Mouse (Mus musculus) urinary bladder, postnatal 4 days (tissue): ENCODE data around the gene Ttc9c.
"Not testable (repeated sequence)": the region's sequence is repeated elsewhere in the genome, so short reads cannot be mapped to it uniquely, and the experiment has no call there.

Source experiments
- DNase-seq, 2 experiments: peaks; one replicate each; pipeline ENCODE4 v3.0.0; 2021 to 2022; ENCODE audit warnings: low spot score in 2 of 2

Gene Ttc9c

GRCm38 (mm10) chr19:8818801-8819595, at the start of gene Ttc9c:
Ttc9c (minus strand) TSS chr19:8819333.
- DNase-seq, result peak; percentile 95 to 96

- DNase-seq, result no peak
Observed at GRCm38 (mm10) chr19:8864265-8864664, 45.1 kb upstream of the Ttc9c start.

DNA sequence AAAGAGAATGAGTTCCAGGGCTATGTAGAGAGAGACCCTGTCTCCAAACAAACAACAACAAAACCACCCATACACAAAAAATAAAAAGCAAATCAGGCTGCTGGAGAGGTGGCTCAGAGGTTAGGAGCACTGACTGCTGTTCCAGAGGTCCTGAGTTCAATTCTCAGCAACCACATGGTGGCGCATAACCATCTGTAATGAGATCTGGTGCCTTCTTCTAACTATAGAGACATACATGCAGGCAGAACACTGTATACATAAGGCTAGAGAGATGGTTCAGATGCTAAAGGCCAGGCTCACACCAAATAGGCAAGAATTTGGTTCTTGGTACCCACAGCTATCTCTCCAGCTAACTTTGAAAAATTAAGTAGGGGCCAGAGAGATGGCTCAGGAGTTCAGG, 39.9 kb upstream of the Ttc9c start:
- no peak for DNase-seq

GRCm38 (mm10) chr19:8857689-8858088, 38.6 kb upstream of the Ttc9c start:
- no peak for DNase-seq

DNA sequence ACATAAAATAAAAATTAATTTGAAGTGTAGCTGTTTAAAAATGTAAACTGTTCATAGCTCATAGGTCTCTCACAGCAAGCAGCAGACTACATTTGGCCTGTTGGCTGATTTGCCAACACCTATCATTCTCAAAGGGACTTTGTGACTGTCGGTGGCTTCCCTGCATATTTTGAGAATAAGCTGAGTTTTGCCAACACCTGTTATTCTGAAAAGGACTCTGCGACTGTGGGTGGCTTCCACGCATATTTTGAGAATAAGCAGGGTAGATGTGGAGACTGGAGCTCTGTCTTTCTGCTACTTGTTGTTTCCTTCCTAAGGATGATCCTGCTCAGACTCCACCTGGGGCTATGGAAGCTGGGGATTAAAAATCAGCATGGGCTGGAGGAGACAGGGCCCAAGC, 34.0 kb upstream of the Ttc9c start:
- DNase-seq, result no peak

DNA sequence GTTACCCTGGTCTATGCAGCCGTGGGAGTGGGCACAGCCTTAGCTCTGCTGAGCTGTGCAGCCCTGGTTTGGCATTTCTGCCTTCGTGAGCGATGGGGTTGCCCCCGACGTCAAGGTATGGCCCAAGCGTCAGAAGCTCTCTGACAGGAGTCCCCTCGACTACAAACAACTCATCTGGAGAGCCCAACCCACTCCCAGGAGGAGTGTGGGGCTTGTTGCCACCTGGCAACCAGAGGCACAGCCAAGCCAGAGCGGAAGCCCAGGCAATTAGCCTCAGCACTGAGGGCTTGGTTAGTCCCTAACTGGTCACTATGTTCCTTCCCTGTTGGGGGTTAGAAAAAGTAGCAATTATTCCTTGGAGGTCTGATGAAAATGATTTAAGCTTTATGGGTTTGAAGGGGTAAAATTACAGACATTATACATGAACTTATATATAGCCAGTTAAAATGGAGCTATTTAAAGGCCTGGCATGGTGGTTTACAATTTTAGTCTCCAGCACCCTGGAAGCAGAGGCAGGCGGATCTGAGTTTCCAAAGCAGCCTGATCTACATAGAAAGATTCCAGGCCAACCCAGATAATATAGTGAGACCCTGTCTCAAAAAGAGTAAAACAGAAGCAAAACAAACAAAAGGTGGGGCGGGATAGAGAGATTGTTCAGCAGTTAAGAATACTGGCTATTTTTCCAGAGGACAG, 33.2 kb upstream of the Ttc9c start:
- DNase-seq, result no peak

DNA sequence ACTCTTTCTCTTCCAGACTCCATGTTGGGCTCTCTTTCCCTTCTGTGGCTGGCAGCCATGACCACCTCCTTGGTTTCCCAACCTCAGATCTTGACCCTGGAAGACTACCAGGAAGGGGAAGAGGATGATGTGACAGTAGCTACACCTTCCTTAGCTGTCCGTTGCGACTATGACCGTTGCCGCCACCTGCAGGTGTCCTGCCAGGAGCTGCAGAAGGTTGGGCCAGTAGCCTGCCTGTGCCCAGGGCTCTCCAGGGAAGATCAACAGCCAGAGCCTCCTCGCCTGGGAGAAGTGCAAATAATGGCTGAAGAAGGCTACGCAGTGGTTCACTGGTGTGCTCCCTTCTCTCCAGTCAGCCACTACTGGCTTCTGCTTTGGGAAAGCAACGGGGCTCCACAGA, 32.5 kb upstream of the Ttc9c start:
- DNase-seq, result no peak

- peak; percentile 57 to 67 for DNase-seq
Observed at GRCm38 (mm10) chr19:8850402-8850901, 31.3 kb upstream of the Ttc9c start, which contains the start of gene Lrrn4cl. Lrrn4cl (plus strand) TSS chr19:8850768.

GRCm38 (mm10) chr19:8848356-8848755, 29.2 kb upstream of the Ttc9c start:
- DNase-seq, result no peak

- peak; percentile 48 to 83 for DNase-seq
Observed at GRCm38 (mm10) chr19:8844371-8845129, 25.4 kb upstream of the Ttc9c start.

- no peak for DNase-seq
Observed at GRCm38 (mm10) chr19:8842961-8843360, 23.8 kb upstream of the Ttc9c start.

- no peak for DNase-seq
Observed at GRCm38 (mm10) chr19:8841012-8841411, 21.9 kb upstream of the Ttc9c start.

DNA sequence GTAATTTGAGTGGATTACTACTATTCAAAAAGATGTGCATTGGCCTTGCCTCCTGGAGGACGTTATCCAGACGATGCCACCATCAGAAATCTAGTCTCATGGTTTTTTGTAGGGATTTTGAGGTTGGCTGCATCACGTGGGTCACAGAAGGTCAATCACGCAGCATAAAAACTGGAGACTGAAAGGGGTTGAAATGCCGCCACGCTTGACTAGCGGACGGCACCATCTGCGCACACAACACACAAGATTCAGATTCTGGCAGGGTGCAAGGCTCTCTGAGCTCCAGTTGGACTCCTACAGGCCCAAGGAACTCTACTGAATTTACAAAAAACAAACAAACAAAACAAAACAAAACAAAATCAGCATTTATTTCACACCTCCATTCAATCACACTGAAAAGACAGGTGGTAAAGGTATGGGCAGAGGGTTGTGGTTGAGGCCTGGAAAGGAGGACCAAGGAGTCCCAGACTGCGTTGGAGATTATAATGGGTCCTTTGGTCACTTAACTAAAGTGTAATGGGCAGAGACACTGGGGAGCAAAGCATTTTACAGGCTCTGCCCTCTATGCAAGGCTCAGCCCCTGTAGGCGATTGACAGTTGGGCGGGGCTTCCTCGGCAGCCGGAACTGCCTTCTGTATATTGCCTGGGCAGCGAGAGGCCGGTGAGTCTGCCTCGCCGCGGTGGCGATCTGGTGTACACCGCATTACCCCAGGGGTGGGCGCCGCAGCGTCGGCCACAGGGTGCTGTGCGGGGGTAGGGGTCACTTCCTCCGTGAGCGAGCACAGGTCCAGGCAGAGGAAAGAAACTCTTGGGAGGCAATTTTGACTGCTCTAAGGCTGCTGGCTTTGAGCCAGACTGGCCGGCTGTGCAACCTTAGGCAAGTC, 21.0 kb upstream of the Ttc9c start:
- DNase-seq, result peak; percentile 62 to 74

DNA sequence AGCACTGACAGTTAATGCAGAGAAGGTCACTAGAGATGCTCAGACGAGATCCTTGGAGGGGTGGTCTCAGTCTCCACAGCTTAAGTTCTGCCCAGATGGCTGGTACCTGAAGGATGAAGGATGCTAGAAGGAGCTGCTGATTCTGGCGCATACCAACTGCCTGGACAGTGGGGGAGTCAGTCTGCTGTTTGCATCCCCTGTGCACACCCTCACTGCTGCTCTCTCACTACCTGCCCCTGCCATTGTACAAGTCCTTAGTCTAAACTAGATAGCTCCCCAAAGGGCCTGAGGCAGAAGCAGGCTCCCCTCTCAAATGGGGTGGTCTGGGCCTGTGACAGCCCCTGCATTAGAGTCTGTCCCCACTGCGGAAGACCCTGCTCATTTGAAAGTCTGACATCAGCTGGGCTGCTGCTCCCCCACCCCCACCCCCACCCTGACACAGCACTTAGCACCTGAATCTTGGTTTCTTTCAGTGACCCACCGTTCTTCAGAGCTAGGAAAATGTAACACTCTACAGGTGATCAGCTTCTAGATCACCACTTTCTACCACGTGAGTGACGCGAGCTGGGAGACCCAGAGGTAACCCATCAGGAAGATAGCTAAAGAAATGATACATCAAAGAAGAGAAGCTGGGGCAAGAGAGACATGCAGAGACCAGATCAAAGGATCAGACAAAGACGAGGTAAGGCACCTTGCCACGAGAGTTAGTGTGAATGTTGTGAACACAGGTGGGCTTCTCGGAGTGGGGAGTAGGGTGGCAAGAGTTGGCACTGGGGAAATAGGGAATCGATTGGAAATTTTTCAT, 20.2 kb upstream of the Ttc9c start, which contains the start of gene Gng3:
TSS of gene Gng3 (minus strand) at position 92 of the 805 bp plus-strand sequence.
- no peak for DNase-seq

GRCm38 (mm10) chr19:8838041-8838730, 19.1 kb upstream of the Ttc9c start:
- no peak for DNase-seq

GRCm38 (mm10) chr19:8837251-8837791, 18.2 kb upstream of the Ttc9c start, which contains the start of gene Bscl2:
Bscl2 (plus strand) TSS chr19:8837467.
- DNase-seq, result peak; percentile 78 to 79

- not testable (repeated sequence) for DNase-seq
Observed at GRCm38 (mm10) chr19:8836327-8836726, 17.2 kb upstream of the Ttc9c start.

DNA sequence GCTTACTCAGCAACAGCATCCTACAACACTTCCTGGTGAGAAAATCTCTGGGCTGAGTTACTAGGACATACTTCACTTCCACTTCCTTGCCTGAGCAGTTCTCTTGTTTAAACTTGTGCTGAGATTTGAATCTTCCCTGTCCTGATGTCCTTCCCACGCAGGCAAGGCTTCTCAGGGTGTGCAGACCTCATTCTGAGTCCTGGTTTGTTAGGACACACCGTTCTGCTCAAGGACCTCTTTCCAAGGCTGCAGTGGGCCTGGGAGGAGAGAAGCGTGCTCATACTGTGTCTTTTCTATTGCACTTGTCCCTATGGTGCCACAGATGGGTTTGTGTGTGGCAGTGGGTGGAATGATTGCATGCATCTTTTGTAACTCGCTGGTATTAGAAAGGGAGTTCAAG, 13.8 kb upstream of the Ttc9c start:
- no peak for DNase-seq

DNA sequence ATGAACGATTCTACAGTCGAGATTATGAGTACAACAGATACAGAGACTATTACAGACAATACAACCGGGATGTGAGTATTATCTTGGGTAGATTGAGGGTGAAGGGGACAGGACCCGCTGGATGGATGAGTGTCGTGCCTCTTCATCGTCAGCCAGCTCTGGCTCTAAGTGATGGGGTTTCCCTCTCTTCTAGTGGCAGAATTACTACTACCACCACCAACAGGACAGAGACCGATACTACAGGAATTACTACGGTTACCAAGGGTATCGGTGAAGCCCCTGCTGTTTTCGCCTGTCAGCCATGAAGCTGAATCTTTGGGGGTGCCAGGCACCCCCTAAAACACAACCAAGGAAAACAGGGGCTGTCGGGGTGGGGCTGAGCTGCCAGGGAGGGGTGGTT, 12.1 kb upstream of the Ttc9c start:
- no peak for DNase-seq
